Mouse (Mus musculus): Measurements from ENCODE around the gene Gm21981. TPM values are rescaled to one million over a fixed set of nuclear protein-coding genes. Genes with fewer than 3 reads are reported as not detected.

The Gm21981 gene
- polyA plus RNA-seq, 1 experiment from 2014 or later: not detected

GRCm38 (mm10) chr17:47706196-47706595 lies 11.9 kb upstream of the Gm21981 start:
- Histone ChIP-seq H3K4me3 (ENCODE audit: low read depth, low read length) (no peak overlapping the region), H3K9ac (ENCODE audit: low read depth, low read length) (no peak overlapping the region), H3K4me1 (ENCODE audit: control insufficient read depth, low read depth, low read length) (no peaks in the 10 kb centered on the region), H3K27ac (ENCODE audit: low read length) (no peak overlapping the region), H3K27me3 (ENCODE audit: control insufficient read depth, insufficient read depth, low read depth, low read length) (peaks cover 8% of the 10 kb centered on the region), H3K4me2 (ENCODE audit: low read depth, low read length) (no peak overlapping the region), H3K9me3 (replicated peaks; ENCODE audit: control insufficient read depth, low read length) (no peaks in the 10 kb centered on the region), H3K36me3 (ENCODE audit: control insufficient read depth, insufficient read depth) (no peaks in the 10 kb centered on the region; the same call in 1 of the 2 replicates)
- ATAC-seq (ENCODE audit: low read depth): no peak
- WGBS (ENCODE audit: insufficient replicate concordance): 67% methylated on average over 1 of the region's 1 CpGs

- Histone ChIP-seq H3K9me3 (replicated peaks; ENCODE audit: control insufficient read depth, low read length) (no peaks in the 10 kb centered on the region), H3K9ac (ENCODE audit: low read depth, low read length) (no peak overlapping the region), H3K27me3 (ENCODE audit: control insufficient read depth, insufficient read depth, low read depth, low read length) (peaks cover 8% of the 10 kb centered on the region), H3K4me3 (ENCODE audit: low read depth, low read length) (no peak overlapping the region), H3K27ac (ENCODE audit: low read length) (no peak overlapping the region), H3K36me3 (ENCODE audit: control insufficient read depth, insufficient read depth) (no peaks in the 10 kb centered on the region; the same call in 1 of the 2 replicates), H3K4me2 (ENCODE audit: low read depth, low read length) (no peak overlapping the region), H3K4me1 (ENCODE audit: control insufficient read depth, low read depth, low read length) (peaks cover 2% of the 10 kb centered on the region; the same call in 1 of the 2 replicates)
- no peak for ATAC-seq (ENCODE audit: low read depth)
- WGBS (ENCODE audit: insufficient replicate concordance): 52% methylated on average over 4 of the region's 4 CpGs
Observed at GRCm38 (mm10) chr17:47704692-47705091, 10.4 kb upstream of the Gm21981 start.

GRCm38 (mm10) chr17:47703556-47703955 lies 9.3 kb upstream of the Gm21981 start:
- Histone ChIP-seq H3K27ac (ENCODE audit: low read length) (no peak overlapping the region), H3K9me3 (replicated peaks; ENCODE audit: control insufficient read depth, low read length) (no peaks in the 10 kb centered on the region), H3K4me1 (ENCODE audit: control insufficient read depth, low read depth, low read length) (peaks cover 2% of the 10 kb centered on the region; the same call in 1 of the 2 replicates), H3K4me2 (ENCODE audit: low read depth, low read length) (no peak overlapping the region), H3K4me3 (ENCODE audit: low read depth, low read length) (no peak overlapping the region), H3K27me3 (ENCODE audit: control insufficient read depth, insufficient read depth, low read depth, low read length) (peaks cover 8% of the 10 kb centered on the region), H3K9ac (ENCODE audit: low read depth, low read length) (no peak overlapping the region), H3K36me3 (ENCODE audit: control insufficient read depth, insufficient read depth) (no peaks in the 10 kb centered on the region; the same call in 1 of the 2 replicates)
- no peak for ATAC-seq (ENCODE audit: low read depth)
- 19% methylated on average over 20 of the region's 20 CpGs for WGBS (ENCODE audit: insufficient replicate concordance)

- Histone ChIP-seq H3K4me1 (ENCODE audit: control insufficient read depth, low read depth, low read length) (peaks cover 2% of the 10 kb centered on the region; the same call in 1 of the 2 replicates), H3K27me3 (ENCODE audit: control insufficient read depth, insufficient read depth, low read depth, low read length) (peaks cover 8% of the 10 kb centered on the region), H3K4me3 (ENCODE audit: low read depth, low read length) (no peak overlapping the region), H3K9ac (ENCODE audit: low read depth, low read length) (no peak overlapping the region), H3K4me2 (ENCODE audit: low read depth, low read length) (no peak overlapping the region), H3K36me3 (ENCODE audit: control insufficient read depth, insufficient read depth) (no peaks in the 10 kb centered on the region; the same call in 1 of the 2 replicates), H3K27ac (ENCODE audit: low read length) (no peak overlapping the region), H3K9me3 (replicated peaks; ENCODE audit: control insufficient read depth, low read length) (no peaks in the 10 kb centered on the region)
- ATAC-seq (ENCODE audit: low read depth): no peak
- WGBS (ENCODE audit: insufficient replicate concordance): 38% methylated on average over 28 of the region's 28 CpGs
Observed at GRCm38 (mm10) chr17:47702548-47703345, 8.5 kb upstream of the Gm21981 start.

- H3K4me1 ChIP-seq (ENCODE audit: control insufficient read depth, low read depth, low read length): peaks cover 2% of the 10 kb centered on the region; the same call in 1 of the 2 replicates
- peaks cover 11% of the 10 kb centered on the region for H3K27me3 ChIP-seq (ENCODE audit: control insufficient read depth, insufficient read depth, low read depth, low read length)
- H3K27ac ChIP-seq (ENCODE audit: low read length): no peak overlapping the region
- no peaks in the 10 kb centered on the region for H3K9me3 ChIP-seq (replicated peaks; ENCODE audit: control insufficient read depth, low read length)
- WGBS (ENCODE audit: insufficient replicate concordance): 60% methylated on average over 9 of the region's 9 CpGs
- no peak overlapping the region for H3K4me2 ChIP-seq (ENCODE audit: low read depth, low read length)
- H3K36me3 ChIP-seq (ENCODE audit: control insufficient read depth, insufficient read depth): no peaks in the 10 kb centered on the region; the same call in 1 of the 2 replicates
- no peak overlapping the region for H3K4me3 ChIP-seq (ENCODE audit: low read depth, low read length)
- H3K9ac ChIP-seq (ENCODE audit: low read depth, low read length): no peak overlapping the region
- ATAC-seq (ENCODE audit: low read depth): no peak
Observed at GRCm38 (mm10) chr17:47701793-47702192, 7.5 kb upstream of the Gm21981 start.

GRCm38 (mm10) chr17:47699055-47699454 lies 4.8 kb upstream of the Gm21981 start:
- Histone ChIP-seq H3K9ac (ENCODE audit: low read depth, low read length) (no peak overlapping the region), H3K27me3 (ENCODE audit: control insufficient read depth, insufficient read depth, low read depth, low read length) (peaks cover 24% of the 10 kb centered on the region), H3K36me3 (ENCODE audit: control insufficient read depth, insufficient read depth) (no peaks in the 10 kb centered on the region; the same call in 1 of the 2 replicates), H3K4me1 (ENCODE audit: control insufficient read depth, low read depth, low read length) (peaks cover 15% of the 10 kb centered on the region), H3K27ac (ENCODE audit: low read length) (peak overlapping the region; percentile 27), H3K4me2 (ENCODE audit: low read depth, low read length) (no peak overlapping the region), H3K4me3 (ENCODE audit: low read depth, low read length) (no peak overlapping the region), H3K9me3 (replicated peaks; ENCODE audit: control insufficient read depth, low read length) (no peaks in the 10 kb centered on the region)
- 43% methylated on average over 2 of the region's 2 CpGs for WGBS (ENCODE audit: insufficient replicate concordance)
- no peak for ATAC-seq (ENCODE audit: low read depth)

- Histone ChIP-seq H3K4me2 (ENCODE audit: low read depth, low read length) (no peak overlapping the region), H3K9me3 (replicated peaks; ENCODE audit: control insufficient read depth, low read length) (no peaks in the 10 kb centered on the region), H3K4me1 (ENCODE audit: control insufficient read depth, low read depth, low read length) (peaks cover 19% of the 10 kb centered on the region), H3K27me3 (ENCODE audit: control insufficient read depth, insufficient read depth, low read depth, low read length) (peaks cover 19% of the 10 kb centered on the region), H3K4me3 (ENCODE audit: low read depth, low read length) (no peak overlapping the region), H3K27ac (ENCODE audit: low read length) (no peak overlapping the region), H3K9ac (ENCODE audit: low read depth, low read length) (no peak overlapping the region), H3K36me3 (ENCODE audit: control insufficient read depth, insufficient read depth) (no peaks in the 10 kb centered on the region; the same call in 1 of the 2 replicates)
- ATAC-seq (ENCODE audit: low read depth): no peak
- 67% methylated on average over 10 of the region's 10 CpGs for WGBS (ENCODE audit: insufficient replicate concordance)
Observed at GRCm38 (mm10) chr17:47698156-47698555, 3.9 kb upstream of the Gm21981 start.

GRCm38 (mm10) chr17:47695337-47695710 lies 1.1 kb upstream of the Gm21981 start:
- under 1% methylated on average over 22 of the region's 23 CpGs for WGBS (ENCODE audit: insufficient replicate concordance)
- Histone ChIP-seq H3K27me3 (ENCODE audit: control insufficient read depth, insufficient read depth, low read depth, low read length) (peaks cover 17% of the 10 kb centered on the region), H3K4me3 (ENCODE audit: low read depth, low read length) (peak overlapping the region; percentile 70), H3K4me2 (ENCODE audit: low read depth, low read length) (peak overlapping the region; percentile 90), H3K9me3 (replicated peaks; ENCODE audit: control insufficient read depth, low read length) (no peaks in the 10 kb centered on the region), H3K9ac (ENCODE audit: low read depth, low read length) (peak overlapping the region; percentile 65), H3K27ac (ENCODE audit: low read length) (no peak overlapping the region), H3K4me1 (ENCODE audit: control insufficient read depth, low read depth, low read length) (peaks cover 19% of the 10 kb centered on the region), H3K36me3 (ENCODE audit: control insufficient read depth, insufficient read depth) (no peaks in the 10 kb centered on the region)
- ATAC-seq (ENCODE audit: low read depth): no peak
